Mouse (Mus musculus) cerebral cortex, adult 2 months (tissue): Measurements from ENCODE around the gene Cacna1d.

Experiments
- WGBS: fragments of 180-500 bp; shearing (Covaris S2); methylation state at CpG from one replicate; pipeline ENCODE4 v1.1.7; 2018; 5-methylcytosine and 5-hydroxymethylcytosine counted together

The Cacna1d gene

GRCm38 (mm10) chr14:30018846-30019245 lies 472.4 kb downstream of the Cacna1d start:
- WGBS, result 94% methylated on average over 6 of the region's 6 CpGs

- 79% methylated on average over 4 of the region's 4 CpGs for WGBS
Observed at GRCm38 (mm10) chr14:30018463-30018801, 472.8 kb downstream of the Cacna1d start.

- 97% methylated on average over 8 of the region's 8 CpGs for WGBS
Observed at GRCm38 (mm10) chr14:30017794-30018462, 473.3 kb downstream of the Cacna1d start.

- WGBS, result 83% methylated on average over 5 of the region's 5 CpGs
Observed at GRCm38 (mm10) chr14:30016666-30017065, 474.6 kb downstream of the Cacna1d start.

GRCm38 (mm10) chr14:30015008-30015407 lies 476.2 kb downstream of the Cacna1d start:
- 86% methylated on average over 1 of the region's 1 CpGs for WGBS

- WGBS, result 79% methylated on average over 10 of the region's 10 CpGs
Observed at GRCm38 (mm10) chr14:30014487-30014886, 476.8 kb downstream of the Cacna1d start.

- 79% methylated on average over 10 of the region's 10 CpGs for WGBS
Observed at GRCm38 (mm10) chr14:30011886-30012560, 479.2 kb downstream of the Cacna1d start.

GRCm38 (mm10) chr14:30009864-30010560 lies 481.2 kb downstream of the Cacna1d start:
- 48% methylated on average over 10 of the region's 10 CpGs for WGBS

- WGBS, result 14% methylated on average over 54 of the region's 54 CpGs
Observed at GRCm38 (mm10) chr14:30008733-30009575, 482.3 kb downstream of the Cacna1d start, which contains the start of the genes Il17rb and Chdh. Gene Il17rb (minus strand): TSS chr14:30008896. Gene Chdh (plus strand): TSS chr14:30009023.

- 71% methylated on average over 3 of the region's 3 CpGs for WGBS
Observed at GRCm38 (mm10) chr14:29999475-29999811, 491.8 kb downstream of the Cacna1d start.

GRCm38 (mm10) chr14:29998747-29999474 lies 492.3 kb downstream of the Cacna1d start:
- 50% methylated on average over 13 of the region's 13 CpGs for WGBS

GRCm38 (mm10) chr14:29996000-29996751 lies 495.1 kb downstream of the Cacna1d start:
- 71% methylated on average over 11 of the region's 11 CpGs for WGBS

- WGBS, result 95% methylated on average over 4 of the region's 4 CpGs
Observed at GRCm38 (mm10) chr14:29994976-29995375, 496.3 kb downstream of the Cacna1d start.
